Mouse (Mus musculus) left cerebral cortex, adult 6 months (tissue): Measurements from ENCODE around the gene Ints13. TPM values are rescaled to one million over a fixed set of nuclear protein-coding genes. Genes with fewer than 3 reads are reported as not detected.

Experiments used
- long read RNA-seq, 2 experiments: library from polyadenylated mRNA; unstranded; transcript quantifications; one replicate each; pipeline ENCODE4 v2.0.0; 2019 to 2020
- polyA plus RNA-seq: library from polyadenylated mRNA; unstranded; fragments of <200 nt; fragmentation: Nextera tagmentation; gene quantifications from 2 replicates; pipeline ENCODE4 v1.2.3, GENCODE M21; 2021

The Ints13 gene
- polyA plus RNA-seq = 9.2 and 9.8 TPM in 2 replicates
- long read RNA-seq, experiment 1, transcript Ints13-201 (18 exons, 3,059 nt) = major isoform, 11 of 83 reads
- long read RNA-seq, experiment 1, partial matches to known transcripts = 9 of 83 reads
- long read RNA-seq, experiment 1, other reads (novel, unspliced or antisense) = 63 of 83 reads
- long read RNA-seq, experiment 2, partial matches to known transcripts = 1 of 12 reads
- long read RNA-seq, experiment 2, other reads (novel, unspliced or antisense) = 9 of 12 reads

GRCm38 (mm10) chr6:146577310-146578109 lies at the start of gene Ints13:
Ints13 (minus strand) TSS chr6:146577835.

DNA sequence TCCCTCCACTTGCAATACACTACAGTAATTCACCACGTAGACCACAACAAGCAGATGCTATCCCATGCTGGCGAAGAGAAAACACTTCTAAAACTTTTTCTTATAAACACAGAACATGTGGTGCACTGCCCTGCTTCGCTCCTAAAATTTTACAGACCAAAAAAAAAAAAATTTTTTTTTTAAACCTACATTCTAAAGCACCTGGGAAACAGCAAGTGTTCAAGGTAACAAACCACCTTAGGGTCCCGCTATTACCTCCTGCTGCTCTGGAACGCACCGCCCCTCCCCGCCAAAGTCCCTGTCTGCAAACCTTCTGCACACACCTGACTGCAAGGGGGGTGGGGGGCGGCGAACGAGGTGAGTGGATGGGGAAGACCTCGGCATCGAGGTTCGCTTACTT lies 732 bp downstream of the Ints13 start, which contains the start of gene Fgfr1op2:
Gene Fgfr1op2 (plus strand): TSS at position 301 of the 400 bp plus-strand sequence.

DNA sequence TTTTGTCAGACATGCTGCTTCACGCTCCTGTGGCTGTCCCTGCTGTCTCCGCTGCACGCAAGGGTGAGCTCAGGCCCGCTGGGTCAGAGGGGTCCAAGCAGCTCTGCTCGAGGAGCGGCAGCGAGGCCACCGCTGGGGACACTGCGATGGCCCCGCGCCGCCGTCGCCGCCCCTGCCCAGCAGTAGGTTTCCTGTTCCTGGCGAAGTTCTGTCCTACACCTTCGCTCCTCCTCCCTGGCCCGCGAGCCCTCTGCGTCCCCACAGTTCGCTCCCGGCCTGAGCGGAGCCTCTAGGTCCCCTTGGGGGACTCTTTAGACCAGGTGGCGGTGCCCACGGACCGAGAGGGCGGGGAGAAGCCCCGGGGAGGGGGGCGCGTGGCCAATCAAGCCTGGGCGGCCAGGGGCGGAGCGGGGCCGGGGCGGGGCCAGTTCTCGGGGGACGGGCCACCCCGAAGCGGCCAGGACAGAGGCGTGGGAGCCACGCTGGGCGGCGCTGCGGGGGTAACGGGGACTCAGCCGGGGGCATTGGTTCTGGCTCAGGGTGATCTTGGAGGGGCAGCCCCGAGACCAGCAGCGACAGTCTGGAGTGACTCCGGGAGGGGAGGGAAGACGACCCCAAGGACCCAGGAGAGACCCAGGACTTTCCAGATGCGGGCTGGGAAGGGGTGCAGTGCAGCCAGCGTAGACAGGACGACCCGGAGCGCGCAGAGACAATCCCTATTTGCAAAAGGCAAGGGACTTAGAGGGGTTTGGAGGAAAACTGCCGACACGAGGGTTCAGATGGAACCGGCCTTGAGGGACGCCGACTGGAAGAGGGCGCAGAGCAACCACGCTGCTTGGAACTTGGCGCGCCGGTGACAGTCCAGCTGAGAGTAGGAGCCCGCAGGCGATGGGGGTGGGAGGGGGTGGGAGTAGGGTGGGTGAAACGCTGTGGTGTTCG lies 75.5 kb downstream of the Ints13 start, which contains the start of gene Itpr2:
Gene Itpr2 (minus strand): TSS at position 358 of the 939 bp plus-strand sequence.

Other genes with a start within 250 kb of the Ints13 start
- 3.6 and 4.6 TPM in 2 replicates for gene Itpr2, start 75.6 kb downstream of the Ints13 start, polyA plus RNA-seq
- 204 and 207 TPM in 2 replicates for gene Fgfr1op2, start 632 bp downstream of the Ints13 start, polyA plus RNA-seq
- 80.4 and 106 TPM in 2 replicates for gene Med21, start 64.7 kb upstream of the Ints13 start, polyA plus RNA-seq
- 18.6 and 24.5 TPM in 2 replicates for gene Tm7sf3, start 65.0 kb upstream of the Ints13 start, polyA plus RNA-seq
- gene Stk38l, start 147.2 kb upstream of the Ints13 start, polyA plus RNA-seq = 11.9 and 12.3 TPM in 2 replicates
- 1.5 and 1.8 TPM in 2 replicates for gene Arntl2, start 218.2 kb upstream of the Ints13 start, polyA plus RNA-seq